Mouse (Mus musculus) kidney, embryonic 15.5 days (tissue): Measurements from ENCODE around the gene Slc30a2. TPM values are rescaled to one million over a fixed set of nuclear protein-coding genes. Genes with fewer than 3 reads are reported as not detected.
A peak's percentile ranks its signal among the peaks of the same experiment; 100 is the strongest.
"Not testable (repeated sequence)": the region's sequence is repeated elsewhere in the genome, so short reads cannot be mapped to it uniquely, and the experiment has no call there.

ENCODE experiments used
- ATAC-seq: fragments of 200-750 bp; cut with Nextera tagmentation; replicated peaks from 2 replicates; pipeline ENCODE4 v1.8.0; 2017; ENCODE audit warnings: moderate TSS enrichment; ENCODE audit not compliant: low FRiP score
- H3K27ac ChIP-seq: fragments of 300-500 bp; sonication (generic); 2 replicates; pipeline ENCODE4 v1.5.1; 2015; ENCODE audit warnings: mild to moderate bottlenecking, inconsistent platforms
- H3K27me3 ChIP-seq: fragments of 300-500 bp; sonication (generic); 2 replicates; pipeline ENCODE4 v1.6.1; 2015; ENCODE audit warnings: inconsistent platforms
- H3K36me3 ChIP-seq: fragments of 300-500 bp; sonication (generic); 2 replicates; pipeline ENCODE4 v1.6.1; 2015; ENCODE audit warnings: inconsistent platforms
- H3K4me1 ChIP-seq: fragments of 300-500 bp; sonication (generic); 2 replicates; pipeline ENCODE4 v1.6.1; 2015; ENCODE audit warnings: inconsistent platforms
- H3K4me2 ChIP-seq: fragments of 300-500 bp; sonication (generic); 2 replicates; pipeline ENCODE4 v1.6.1; 2015; ENCODE audit warnings: moderate library complexity, mild to moderate bottlenecking, inconsistent platforms
- H3K4me3 ChIP-seq: fragments of 300-500 bp; sonication (generic); replicated peaks from 2 replicates; pipeline ENCODE4 v1.5.1; 2015; ENCODE audit warnings: mild to moderate bottlenecking, inconsistent platforms
- H3K9ac ChIP-seq: fragments of 300-500 bp; sonication (generic); 2 replicates; pipeline ENCODE4 v1.6.1; 2015; ENCODE audit warnings: mild to moderate bottlenecking, inconsistent platforms
- H3K9me3 ChIP-seq: fragments of 300-500 bp; sonication (generic); replicated peaks from 2 replicates; pipeline ENCODE4 v1.6.1; 2016; ENCODE audit warnings: inconsistent platforms
- WGBS: fragments of 180-500 bp; shearing (Covaris S2); methylation state at CpG from one replicate; pipeline ENCODE4 v1.1.7; 2015; ENCODE audit warnings: mixed read lengths; 5-methylcytosine and 5-hydroxymethylcytosine counted together
- polyA plus RNA-seq: library from polyadenylated mRNA; unstranded; fragments of >200 nt; fragmentation: Nextera tagmentation; extraction: Ambion mirVana; gene quantifications from 2 replicates; pipeline ENCODE4 v1.2.1, GENCODE M21; 2015

The Slc30a2 gene
- polyA plus RNA-seq, 1 experiment from 2014 or later, result 1.1 TPM

GRCm38 (mm10) chr4:134362586-134362985, 19.6 kb downstream of the Slc30a2 start:
- Histone ChIP-seq H3K9me3 (no peaks in the 10 kb centered on the region), H3K27ac (no peak overlapping the region)

GRCm38 (mm10) chr4:134365280-134365679, 22.3 kb downstream of the Slc30a2 start:
- Histone ChIP-seq H3K27ac (no peak overlapping the region), H3K9ac (no peak overlapping the region), H3K4me1 (peaks cover 20% of the 10 kb centered on the region), H3K4me3 (no peak overlapping the region), H3K4me2 (no peak overlapping the region), H3K9me3 (no peaks in the 10 kb centered on the region), H3K27me3 (peaks cover 34% of the 10 kb centered on the region), H3K36me3 (no peaks in the 10 kb centered on the region)
- WGBS, result 28% methylated on average over 5 of the region's 5 CpGs
- no peak for ATAC-seq

More at GRCm38 (mm10) chr4:134362586-134362985, 19.6 kb downstream of the Slc30a2 start:
- H3K4me2 ChIP-seq, result peak overlapping the region; percentile 29
- no peak overlapping the region for H3K9ac ChIP-seq
- peaks cover 23% of the 10 kb centered on the region for H3K4me1 ChIP-seq
- H3K4me3 ChIP-seq, result no peak overlapping the region
- no peaks in the 10 kb centered on the region for H3K36me3 ChIP-seq
- peaks cover 15% of the 10 kb centered on the region for H3K27me3 ChIP-seq
- ATAC-seq, result 0 out of 2 replicates have a peak, but pooled peaks have one; percentile 24
- 23% methylated on average over 9 of the region's 9 CpGs for WGBS

- under 1% methylated on average over 18 of the region's 18 CpGs for WGBS
- Histone ChIP-seq H3K27me3 (peaks cover 60% of the 10 kb centered on the region), H3K4me2 (peak overlapping the region; percentile 83), H3K27ac (no peak overlapping the region), H3K9me3 (no peaks in the 10 kb centered on the region), H3K4me3 (peak overlapping the region; percentile 45), H3K4me1 (peaks cover 21% of the 10 kb centered on the region), H3K9ac (0 out of 2 replicates have a peak overlapping the region, but pooled peaks have one; percentile 3), H3K36me3 (no peaks in the 10 kb centered on the region)
- no peak for ATAC-seq
Measured at GRCm38 (mm10) chr4:134370649-134371221, 27.8 kb downstream of the Slc30a2 start.

- no peak overlapping the region for H3K9ac ChIP-seq
- no peak for ATAC-seq
- H3K4me3 ChIP-seq, result peak overlapping the region; percentile 45
- peaks cover 60% of the 10 kb centered on the region for H3K27me3 ChIP-seq
- no peak overlapping the region for H3K27ac ChIP-seq
- H3K4me1 ChIP-seq, result peaks cover 21% of the 10 kb centered on the region
- H3K4me2 ChIP-seq, result peak overlapping the region; percentile 83
- no peaks in the 10 kb centered on the region for H3K9me3 ChIP-seq
- 1% methylated on average over 17 of the region's 17 CpGs for WGBS
- no peaks in the 10 kb centered on the region for H3K36me3 ChIP-seq
Measured at GRCm38 (mm10) chr4:134371316-134371855, 28.4 kb downstream of the Slc30a2 start.

GRCm38 (mm10) chr4:134372294-134372747, 29.3 kb downstream of the Slc30a2 start:
- 0 out of 2 replicates have a peak overlapping the region, but pooled peaks have one; percentile 23 for H3K9ac ChIP-seq
- WGBS, result 0% methylated on average over 16 of the region's 16 CpGs

GRCm38 (mm10) chr4:134373295-134373694, 30.3 kb downstream of the Slc30a2 start:
- Histone ChIP-seq H3K27me3 (peaks cover 50% of the 10 kb centered on the region), H3K4me1 (peaks cover 24% of the 10 kb centered on the region), H3K4me2 (no peak overlapping the region), H3K9me3 (no peaks in the 10 kb centered on the region), H3K27ac (no peak overlapping the region), H3K36me3 (no peaks in the 10 kb centered on the region), H3K4me3 (no peak overlapping the region), H3K9ac (no peak overlapping the region)
- 83% methylated on average over 8 of the region's 8 CpGs for WGBS
- ATAC-seq, result no peak

More at GRCm38 (mm10) chr4:134372294-134372747, 29.3 kb downstream of the Slc30a2 start:
- ATAC-seq, result peak; percentile 59
- peak overlapping the region; percentile 83 for H3K4me2 ChIP-seq
- no peaks in the 10 kb centered on the region for H3K36me3 ChIP-seq
- H3K9me3 ChIP-seq, result no peaks in the 10 kb centered on the region
- peaks cover 21% of the 10 kb centered on the region for H3K4me1 ChIP-seq
- no peak overlapping the region for H3K27ac ChIP-seq
- peak overlapping the region; percentile 45 for H3K4me3 ChIP-seq
- peaks cover 54% of the 10 kb centered on the region for H3K27me3 ChIP-seq

- Histone ChIP-seq H3K9me3 (no peaks in the 10 kb centered on the region), H3K36me3 (no peaks in the 10 kb centered on the region), H3K4me1 (peaks cover 26% of the 10 kb centered on the region), H3K27ac (no peak overlapping the region), H3K4me2 (no peak overlapping the region), H3K4me3 (no peak overlapping the region), H3K27me3 (peaks cover 40% of the 10 kb centered on the region), H3K9ac (no peak overlapping the region)
- 58% methylated on average over 1 of the region's 1 CpGs for WGBS
- no peak for ATAC-seq
Measured at GRCm38 (mm10) chr4:134374306-134374705, 31.3 kb downstream of the Slc30a2 start.

GRCm38 (mm10) chr4:134378089-134378615, 35.2 kb downstream of the Slc30a2 start:
- Histone ChIP-seq H3K4me3 (no peak overlapping the region), H3K27ac (no peak overlapping the region), H3K27me3 (peaks cover 7% of the 10 kb centered on the region), H3K4me1 (peaks cover 5% of the 10 kb centered on the region; the same call in 1 of the 2 replicates), H3K9ac (no peak overlapping the region), H3K36me3 (no peaks in the 10 kb centered on the region), H3K9me3 (no peaks in the 10 kb centered on the region), H3K4me2 (no peak overlapping the region)
- WGBS, result 33% methylated on average over 10 of the region's 10 CpGs
- ATAC-seq, result no peak

GRCm38 (mm10) chr4:134379510-134379909, 36.5 kb downstream of the Slc30a2 start:
- Histone ChIP-seq H3K27ac (no peak overlapping the region), H3K4me3 (no peak overlapping the region), H3K4me2 (no peak overlapping the region), H3K9ac (no peak overlapping the region), H3K9me3 (no peaks in the 10 kb centered on the region), H3K27me3 (no peaks in the 10 kb centered on the region), H3K36me3 (no peaks in the 10 kb centered on the region), H3K4me1 (peaks cover 5% of the 10 kb centered on the region; the same call in 1 of the 2 replicates)
- no peak for ATAC-seq
- WGBS, result 81% methylated on average over 8 of the region's 8 CpGs

GRCm38 (mm10) chr4:134383750-134384149, 40.8 kb downstream of the Slc30a2 start, which contains the start of gene Extl1:
Gene Extl1, minus strand, starts transcription at chr4:134383850.
- ATAC-seq, H3K9me3 ChIP-seq, H3K4me3 ChIP-seq, H3K4me1 ChIP-seq, H3K36me3 ChIP-seq, H3K27ac ChIP-seq, H3K9ac ChIP-seq, H3K4me2 ChIP-seq, H3K27me3 ChIP-seq: not testable (repeated sequence)
- 100% methylated on average over 2 of the region's 6 CpGs for WGBS

- H3K36me3 ChIP-seq, result no peaks in the 10 kb centered on the region
- H3K9ac ChIP-seq, result no peak overlapping the region
- H3K9me3 ChIP-seq, result no peaks in the 10 kb centered on the region
- no peak overlapping the region for H3K4me2 ChIP-seq
- no peak overlapping the region for H3K27ac ChIP-seq
- no peak overlapping the region for H3K4me3 ChIP-seq
- no peak for ATAC-seq
- WGBS, result 74% methylated on average over 6 of the region's 6 CpGs
- H3K4me1 ChIP-seq, result peaks cover 3% of the 10 kb centered on the region; the same call in 1 of the 2 replicates
- H3K27me3 ChIP-seq, result no peaks in the 10 kb centered on the region
Measured at GRCm38 (mm10) chr4:134387268-134387667, 44.3 kb downstream of the Slc30a2 start.

- Histone ChIP-seq H3K4me2 (no peak overlapping the region), H3K27ac (no peak overlapping the region), H3K27me3 (no peaks in the 10 kb centered on the region), H3K4me1 (peaks cover 10% of the 10 kb centered on the region; the same call in 1 of the 2 replicates), H3K9ac (no peak overlapping the region), H3K9me3 (no peaks in the 10 kb centered on the region), H3K36me3 (no peaks in the 10 kb centered on the region), H3K4me3 (no peak overlapping the region)
- WGBS, result 12% methylated on average over 5 of the region's 5 CpGs
- ATAC-seq, result no peak
Measured at GRCm38 (mm10) chr4:134388397-134388796, 45.4 kb downstream of the Slc30a2 start.
